Mouse (Mus musculus) heart, postnatal 36 days (tissue): Measurements from ENCODE around the gene Dlx6. TPM values are rescaled to one million over a fixed set of nuclear protein-coding genes. Genes with fewer than 3 reads are reported as not detected.
A peak's percentile ranks its signal among the peaks of the same experiment; 100 is the strongest.

Source experiments
- DNase-seq, 2 experiments: peaks; one replicate each; pipeline ENCODE4 v3.0.0; 2021 to 2022
- intact Hi-C: fragments of 180-260 bp; cut with DNase I; formaldehyde crosslinking; loops from one replicate; pipeline ENCODE4 v1.15.1; 2025
- total RNA-seq, 2 experiments: library from RNA; stranded (reverse); gene quantifications; 2 replicates each; pipeline ENCODE4 v1.2.3; 2021

Dlx6 gene
- total RNA-seq, 2 experiments from 2014 or later: not detected

- intact Hi-C loops: loop anchor here (2.0 to 10.0 kb wide), 2 partner anchors 908 to 1270 kb away; no protein-coding TSS in a partner anchor
- DNase-seq: peak; percentile 34 to 43
These were observed 51.9 kb downstream of the Dlx6 start for GRCm38 (mm10) chr6:6914849-6915525.

GRCm38 (mm10) chr6:6915526-6915915, 52.4 kb downstream of the Dlx6 start:
- DNase-seq: no peak
- intact Hi-C loops: loop anchor here (2.0 to 10.0 kb wide), 2 partner anchors 909 to 1271 kb away; no protein-coding TSS in a partner anchor

- intact Hi-C loops: loop anchor here (10.0 kb wide), 1 partner anchor 1273 kb away; no protein-coding TSS in a partner anchor
- no peak for DNase-seq
These were observed 54.2 kb downstream of the Dlx6 start for GRCm38 (mm10) chr6:6917334-6917733.

Other genes with a start within 250 kb of the Dlx6 start
- gene Dlx5, start 18.8 kb downstream of the Dlx6 start, total RNA-seq: under 1 TPM; 0.19 TPM
- gene Sdhaf3, start 92.7 kb downstream of the Dlx6 start, total RNA-seq: 1 to 10 TPM; 3.2 to 4.9 TPM